Mouse (Mus musculus): Measurements from ENCODE around the gene Lyrm4. TPM values are rescaled to one million over a fixed set of nuclear protein-coding genes. Genes with fewer than 3 reads are reported as not detected.

Lyrm4 gene
- polyA plus RNA-seq, 1 experiment from 2014 or later = 24.5 TPM

DNA sequence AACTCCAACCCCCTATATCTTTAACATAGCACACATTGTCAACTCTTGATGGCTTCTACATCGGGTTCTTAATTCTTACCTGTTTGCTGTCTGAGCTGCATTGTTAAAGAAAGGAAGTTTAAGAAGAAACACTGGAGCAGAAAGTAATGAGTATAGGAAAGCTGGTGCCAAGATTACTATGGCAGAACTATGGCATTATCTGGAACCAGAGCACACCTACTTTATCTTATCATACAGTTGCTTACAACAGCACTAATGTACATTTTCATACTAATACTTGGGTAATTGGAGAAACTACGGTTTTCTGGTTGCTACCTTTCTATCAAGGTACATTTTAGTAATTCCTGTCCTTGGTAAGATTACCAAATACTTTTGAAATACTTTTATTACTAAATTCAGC, 29.9 kb downstream of the Lyrm4 start:
- H3K9ac ChIP-seq = no peak overlapping the region
- no peak overlapping the region for H3K4me3 ChIP-seq (replicated peaks)
- ATAC-seq (ENCODE audit: insufficient read depth, low FRiP score, low read depth) = no peak
- H3K9me3 ChIP-seq = no peaks in the 10 kb centered on the region
- H3K4me1 ChIP-seq = no peaks in the 10 kb centered on the region
- no peaks in the 10 kb centered on the region for H3K36me3 ChIP-seq
- H3K27ac ChIP-seq = no peak overlapping the region
- 80% methylated on average over 2 of the region's 2 CpGs for WGBS
- no peaks in the 10 kb centered on the region for H3K27me3 ChIP-seq (replicated peaks)
- H3K4me2 ChIP-seq = no peak overlapping the region

DNA sequence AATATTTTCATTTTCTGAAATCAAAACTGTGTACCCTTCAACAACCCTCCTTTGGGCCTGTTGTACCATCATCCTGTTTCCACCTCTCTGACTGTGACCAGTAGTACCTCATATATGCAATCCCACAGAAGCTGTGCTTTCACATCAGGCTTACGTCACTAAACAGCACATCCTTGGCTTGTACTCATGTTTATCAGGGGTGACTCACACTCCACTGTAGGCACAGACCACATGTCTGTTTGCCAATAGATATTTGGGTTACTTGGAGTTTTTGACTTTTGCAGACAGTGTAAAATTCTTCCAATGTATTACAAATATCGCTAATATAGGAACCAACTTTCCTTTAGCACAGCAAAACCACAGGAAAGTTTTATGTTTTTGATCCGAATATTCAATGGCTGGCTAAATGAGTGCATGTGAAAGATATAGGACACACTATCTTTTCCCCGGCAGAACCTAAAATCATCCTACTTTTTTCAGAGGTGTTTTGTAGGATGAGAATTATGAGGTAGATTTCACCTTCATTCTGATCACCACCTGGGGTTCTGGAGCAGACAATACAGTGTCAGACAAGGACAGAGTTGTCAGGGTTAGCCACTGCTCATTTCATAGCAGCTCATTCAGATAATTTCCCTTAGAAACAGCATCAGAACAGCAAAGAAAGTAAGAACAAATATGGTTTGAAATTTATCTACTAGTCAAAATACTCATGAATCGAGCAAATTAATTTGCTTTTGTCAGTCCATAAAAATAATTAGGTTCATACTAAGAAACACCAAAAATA, 30.5 kb downstream of the Lyrm4 start:
- no peaks in the 10 kb centered on the region for H3K4me1 ChIP-seq
- peak; percentile 93; the same call in 1 of the 2 replicates for ATAC-seq (ENCODE audit: insufficient read depth, low FRiP score, low read depth)
- H3K27me3 ChIP-seq (replicated peaks) = no peaks in the 10 kb centered on the region
- H3K9ac ChIP-seq = no peak overlapping the region
- H3K4me2 ChIP-seq = no peak overlapping the region
- 85% methylated on average over 5 of the region's 5 CpGs for WGBS
- no peak overlapping the region for H3K27ac ChIP-seq
- no peaks in the 10 kb centered on the region; the same call in 1 of the 2 replicates for H3K36me3 ChIP-seq
- no peak overlapping the region for H3K4me3 ChIP-seq (replicated peaks)
- no peaks in the 10 kb centered on the region for H3K9me3 ChIP-seq

DNA sequence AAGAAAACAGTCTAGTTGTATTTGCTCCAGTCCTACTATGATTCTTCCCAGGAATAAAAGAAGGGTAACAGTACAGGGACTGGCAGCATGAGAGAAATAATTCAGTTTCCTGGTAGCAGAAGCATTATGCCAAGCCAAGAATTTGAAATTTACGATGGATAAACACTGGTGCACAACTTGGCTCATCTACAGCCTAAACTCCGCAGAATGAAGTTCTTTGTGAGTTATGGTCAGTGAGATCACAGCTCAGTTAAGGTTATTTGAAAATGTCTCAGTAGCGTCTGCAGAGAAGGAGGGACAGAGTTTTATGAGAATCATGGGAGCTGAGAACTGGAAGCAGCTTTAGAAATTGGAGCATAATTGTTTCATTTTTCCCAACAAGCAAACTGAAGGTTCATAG, 31.4 kb downstream of the Lyrm4 start:
- no peak overlapping the region for H3K9ac ChIP-seq
- H3K4me1 ChIP-seq = no peaks in the 10 kb centered on the region
- no peaks in the 10 kb centered on the region; the same call in 1 of the 2 replicates for H3K36me3 ChIP-seq
- H3K4me2 ChIP-seq = no peak overlapping the region
- 54% methylated on average over 3 of the region's 3 CpGs for WGBS
- no peak overlapping the region for H3K27ac ChIP-seq
- no peak for ATAC-seq (ENCODE audit: insufficient read depth, low FRiP score, low read depth)
- no peaks in the 10 kb centered on the region for H3K27me3 ChIP-seq (replicated peaks)
- no peak overlapping the region for H3K4me3 ChIP-seq (replicated peaks)
- no peaks in the 10 kb centered on the region for H3K9me3 ChIP-seq

DNA sequence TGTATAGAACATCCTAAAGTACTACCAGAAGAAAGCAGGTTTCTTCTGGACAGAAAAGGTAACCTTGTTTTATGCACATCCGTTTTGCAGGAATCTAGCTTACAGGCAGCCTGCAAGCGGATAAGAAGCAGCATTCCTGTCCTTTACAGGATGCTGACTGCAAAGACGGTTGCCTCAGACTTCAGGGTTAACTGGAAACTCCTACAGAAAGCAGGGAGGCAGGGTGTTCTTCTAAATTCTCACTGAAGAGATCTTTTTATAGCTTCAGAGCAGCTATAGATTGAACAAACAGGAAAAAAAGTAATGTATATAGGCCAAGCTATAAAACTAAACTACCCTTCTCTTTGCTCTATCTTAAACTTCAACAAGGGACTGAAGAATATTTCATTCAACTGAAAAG, 32.6 kb downstream of the Lyrm4 start:
- Histone ChIP-seq H3K27me3 (replicated peaks) (no peaks in the 10 kb centered on the region), H3K9ac (no peak overlapping the region), H3K4me1 (no peaks in the 10 kb centered on the region), H3K4me2 (no peak overlapping the region), H3K4me3 (replicated peaks) (no peak overlapping the region), H3K36me3 (no peaks in the 10 kb centered on the region; the same call in 1 of the 2 replicates), H3K9me3 (no peaks in the 10 kb centered on the region), H3K27ac (no peak overlapping the region)
- 84% methylated on average over 3 of the region's 3 CpGs for WGBS
- no peak for ATAC-seq (ENCODE audit: insufficient read depth, low FRiP score, low read depth)

DNA sequence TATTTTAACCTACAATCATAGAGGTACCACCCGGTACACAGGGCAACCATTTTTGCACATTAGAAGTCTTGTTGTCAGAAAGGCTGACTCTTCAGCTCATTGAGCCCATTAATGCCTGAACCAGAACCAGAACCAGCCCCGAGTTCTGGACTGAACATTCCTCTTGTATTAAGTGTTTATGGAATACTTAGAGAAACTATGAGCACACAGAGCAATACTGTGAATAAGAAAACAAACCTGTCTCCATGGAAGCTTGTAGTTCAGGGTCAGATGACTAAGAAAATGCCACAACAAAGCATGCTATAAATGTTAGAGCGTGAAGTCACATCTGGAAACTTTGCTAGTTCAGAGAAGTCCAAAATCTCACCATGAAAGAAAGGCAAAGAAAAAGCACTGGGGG, 35.7 kb downstream of the Lyrm4 start:
- Histone ChIP-seq H3K4me3 (replicated peaks) (no peak overlapping the region), H3K9me3 (no peaks in the 10 kb centered on the region), H3K27me3 (replicated peaks) (no peaks in the 10 kb centered on the region), H3K36me3 (no peaks in the 10 kb centered on the region; the same call in 1 of the 2 replicates), H3K4me2 (no peak overlapping the region), H3K9ac (no peak overlapping the region), H3K27ac (no peak overlapping the region), H3K4me1 (no peaks in the 10 kb centered on the region)
- 91% methylated on average over 3 of the region's 3 CpGs for WGBS
- no peak for ATAC-seq (ENCODE audit: insufficient read depth, low FRiP score, low read depth)

DNA sequence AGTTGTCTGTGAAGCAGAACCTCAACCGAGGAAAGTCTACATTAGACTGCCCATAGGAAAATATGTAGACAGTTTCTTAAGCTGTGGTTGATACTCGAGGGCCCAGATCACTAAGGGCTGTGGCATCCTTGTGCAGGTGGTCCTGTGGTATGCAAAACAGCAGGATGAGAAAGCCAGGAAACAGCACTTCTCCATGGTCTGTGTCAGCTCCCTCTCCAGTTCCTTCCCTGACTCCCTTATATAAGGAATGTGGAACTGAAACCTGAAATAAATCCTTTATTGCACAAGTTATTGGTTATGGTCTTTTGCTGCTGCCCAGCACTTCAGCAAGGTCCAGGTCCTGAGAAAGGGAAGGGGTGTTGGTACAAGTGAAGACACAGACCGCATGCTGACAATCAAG, 42.8 kb downstream of the Lyrm4 start:
- H3K27ac ChIP-seq = no peak overlapping the region
- H3K4me3 ChIP-seq (replicated peaks) = no peak overlapping the region
- WGBS = 78% methylated on average over 3 of the region's 3 CpGs
- H3K36me3 ChIP-seq = no peaks in the 10 kb centered on the region
- no peak overlapping the region for H3K9ac ChIP-seq
- H3K27me3 ChIP-seq (replicated peaks) = no peaks in the 10 kb centered on the region
- no peak overlapping the region for H3K4me2 ChIP-seq
- H3K4me1 ChIP-seq = no peaks in the 10 kb centered on the region
- no peaks in the 10 kb centered on the region for H3K9me3 ChIP-seq
- ATAC-seq (ENCODE audit: insufficient read depth, low FRiP score, low read depth) = no peak

DNA sequence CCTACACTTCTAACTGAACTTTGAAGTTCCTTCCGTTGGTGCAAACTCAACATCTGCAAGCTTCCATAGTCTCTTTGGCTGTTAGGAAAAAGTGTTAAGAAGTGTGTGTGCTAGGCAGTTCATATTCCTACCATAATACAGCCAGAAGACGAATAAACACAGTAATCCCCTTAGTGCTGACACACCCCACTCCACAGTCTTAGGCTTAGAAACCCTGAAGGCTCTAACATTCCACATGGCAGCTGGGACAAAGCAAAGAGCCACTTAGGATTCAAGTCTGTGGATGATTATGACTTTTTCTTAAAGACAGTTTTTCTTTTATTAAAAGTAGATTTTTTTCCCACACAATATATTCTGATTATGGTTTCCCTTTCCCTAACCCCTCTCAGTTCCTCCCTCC, 50.6 kb downstream of the Lyrm4 start:
- 47% methylated on average over 2 of the region's 2 CpGs for WGBS
- H3K4me2 ChIP-seq = no peak overlapping the region
- no peak overlapping the region for H3K4me3 ChIP-seq (replicated peaks)
- H3K27ac ChIP-seq = no peak overlapping the region
- no peaks in the 10 kb centered on the region for H3K36me3 ChIP-seq
- no peaks in the 10 kb centered on the region for H3K9me3 ChIP-seq
- no peak for ATAC-seq (ENCODE audit: insufficient read depth, low FRiP score, low read depth)
- no peaks in the 10 kb centered on the region for H3K4me1 ChIP-seq
- no peak overlapping the region for H3K9ac ChIP-seq
- no peaks in the 10 kb centered on the region for H3K27me3 ChIP-seq (replicated peaks)

DNA sequence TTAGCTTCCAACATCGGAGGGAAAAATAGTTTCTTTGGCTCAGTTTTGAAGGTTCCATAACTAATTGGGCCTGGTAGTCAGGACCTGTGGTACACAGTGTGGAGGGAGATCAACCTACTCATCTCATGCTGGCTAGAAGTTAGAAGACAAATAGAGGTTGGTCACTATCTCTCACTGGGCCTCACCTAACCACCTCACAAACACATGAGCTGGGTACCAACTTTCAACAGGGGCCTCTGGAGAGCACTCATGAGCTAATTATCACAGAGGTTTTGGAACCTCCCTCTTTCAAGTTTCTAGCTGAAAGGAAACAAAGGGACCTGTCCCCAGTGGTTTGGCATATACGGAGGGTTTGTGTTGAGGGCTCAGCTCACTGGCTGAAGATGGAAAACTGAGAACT, 59.8 kb downstream of the Lyrm4 start:
- Histone ChIP-seq H3K27me3 (replicated peaks) (no peaks in the 10 kb centered on the region), H3K36me3 (no peaks in the 10 kb centered on the region), H3K27ac (no peak overlapping the region), H3K9ac (no peak overlapping the region), H3K9me3 (no peaks in the 10 kb centered on the region), H3K4me3 (replicated peaks) (no peak overlapping the region), H3K4me1 (no peaks in the 10 kb centered on the region), H3K4me2 (no peak overlapping the region)
- WGBS = 70% methylated on average over 2 of the region's 2 CpGs
- ATAC-seq (ENCODE audit: insufficient read depth, low FRiP score, low read depth) = peak; percentile 57; the same call in 1 of the 2 replicates

DNA sequence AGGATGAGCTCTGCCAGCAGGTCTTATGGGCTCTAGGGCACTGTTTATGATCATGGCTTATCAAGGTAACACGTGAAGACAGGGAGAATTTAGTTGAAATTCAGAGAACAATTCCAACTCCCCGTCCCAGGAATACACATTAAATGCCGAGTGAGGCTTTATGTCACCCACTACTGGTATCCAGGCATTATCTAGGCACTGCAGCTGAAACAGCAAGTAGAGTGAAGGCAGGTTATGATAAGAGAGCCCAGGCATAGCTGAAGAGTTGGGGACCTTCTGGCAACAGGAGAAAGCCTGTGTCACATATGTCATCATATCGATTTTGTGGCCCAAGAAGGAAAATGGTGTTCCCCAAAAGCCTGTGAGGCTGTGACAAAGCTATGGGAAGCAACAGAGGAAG, 60.4 kb downstream of the Lyrm4 start:
- Histone ChIP-seq H3K4me1 (no peaks in the 10 kb centered on the region), H3K36me3 (no peaks in the 10 kb centered on the region), H3K4me3 (replicated peaks) (no peak overlapping the region), H3K27me3 (replicated peaks) (no peaks in the 10 kb centered on the region), H3K27ac (no peak overlapping the region), H3K9ac (no peak overlapping the region), H3K9me3 (no peaks in the 10 kb centered on the region), H3K4me2 (no peak overlapping the region)
- peak; percentile 93; the same call in 1 of the 2 replicates for ATAC-seq (ENCODE audit: insufficient read depth, low FRiP score, low read depth)
- WGBS = 78% methylated on average over 4 of the region's 4 CpGs

DNA sequence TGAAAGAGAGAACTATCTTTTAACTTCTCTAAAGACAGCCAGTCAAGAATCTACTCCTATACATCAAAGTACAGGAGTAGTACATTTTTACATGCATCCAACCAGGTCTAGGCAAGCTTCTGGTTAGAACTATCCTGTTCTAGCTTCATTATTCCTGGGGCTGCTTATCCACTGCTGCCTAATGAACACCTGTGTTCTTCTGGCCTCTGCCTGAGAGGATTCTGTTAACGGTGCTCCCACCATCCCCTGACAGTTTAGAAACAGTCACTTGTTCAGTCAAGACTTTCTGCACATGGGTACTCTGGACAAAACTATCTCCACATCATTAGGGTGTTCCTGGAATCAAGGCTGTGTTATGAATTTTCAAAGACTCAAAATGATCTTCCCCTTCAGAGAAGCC, 60.8 kb downstream of the Lyrm4 start:
- no peaks in the 10 kb centered on the region for H3K9me3 ChIP-seq
- ATAC-seq (ENCODE audit: insufficient read depth, low FRiP score, low read depth) = no peak
- no peaks in the 10 kb centered on the region for H3K27me3 ChIP-seq (replicated peaks)
- H3K27ac ChIP-seq = no peak overlapping the region
- H3K4me1 ChIP-seq = no peaks in the 10 kb centered on the region
- no peak overlapping the region for H3K4me2 ChIP-seq
- 79% methylated on average over 1 of the region's 1 CpGs for WGBS
- no peak overlapping the region for H3K9ac ChIP-seq
- no peaks in the 10 kb centered on the region for H3K36me3 ChIP-seq
- H3K4me3 ChIP-seq (replicated peaks) = no peak overlapping the region

DNA sequence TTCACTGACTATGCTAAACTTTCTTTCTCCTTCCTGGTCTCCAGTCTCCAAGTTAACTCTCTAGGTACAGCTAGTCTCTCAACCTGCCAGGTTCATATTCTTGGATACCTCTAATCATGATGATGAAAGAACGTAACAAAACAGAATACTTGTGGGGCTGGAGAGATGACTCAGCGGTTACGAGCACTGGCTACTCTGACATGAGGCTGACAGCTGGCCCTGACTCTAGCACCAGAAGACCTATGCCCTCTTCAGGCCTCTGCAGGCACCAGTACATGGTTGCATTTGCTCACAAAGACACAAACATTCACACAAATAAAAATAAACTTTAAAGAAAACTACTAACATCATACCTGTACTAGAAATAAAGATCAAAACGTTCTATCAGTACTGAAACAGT, 81.8 kb downstream of the Lyrm4 start:
- ATAC-seq (ENCODE audit: insufficient read depth, low FRiP score, low read depth) = no peak
- Histone ChIP-seq H3K27ac (no peak overlapping the region), H3K9ac (no peak overlapping the region), H3K4me3 (replicated peaks) (no peak overlapping the region), H3K9me3 (no peaks in the 10 kb centered on the region), H3K4me1 (no peaks in the 10 kb centered on the region), H3K4me2 (no peak overlapping the region), H3K27me3 (replicated peaks) (no peaks in the 10 kb centered on the region), H3K36me3 (no peaks in the 10 kb centered on the region)
- 81% methylated on average over 4 of the region's 4 CpGs for WGBS

DNA sequence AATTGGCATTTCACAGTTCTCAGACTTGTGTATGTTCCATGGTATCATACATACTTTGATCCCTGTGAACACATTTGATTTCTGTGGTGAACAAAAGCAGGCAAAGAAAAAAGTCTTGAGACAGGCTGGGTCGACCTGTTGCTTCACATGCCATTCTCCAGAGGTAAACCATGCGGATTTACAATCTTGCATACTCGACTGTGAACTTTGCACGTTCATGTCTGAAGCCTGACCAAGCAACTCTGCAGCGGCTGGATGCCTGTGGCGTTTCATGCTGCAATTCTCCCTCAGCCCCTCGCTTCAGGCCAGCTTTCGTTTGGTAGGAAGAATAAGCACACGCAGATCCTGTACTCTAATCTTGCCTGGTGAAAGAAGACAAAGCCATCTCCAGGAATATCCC, 85.4 kb downstream of the Lyrm4 start:
- WGBS = 58% methylated on average over 9 of the region's 9 CpGs
- no peak for ATAC-seq (ENCODE audit: insufficient read depth, low FRiP score, low read depth)

More for the DNA sequence above, 85.4 kb downstream of the Lyrm4 start:
- Histone ChIP-seq H3K4me2 (no peak overlapping the region), H3K27me3 (replicated peaks) (no peaks in the 10 kb centered on the region), H3K4me1 (no peaks in the 10 kb centered on the region), H3K9me3 (no peaks in the 10 kb centered on the region), H3K4me3 (replicated peaks) (no peak overlapping the region), H3K36me3 (no peaks in the 10 kb centered on the region), H3K9ac (no peak overlapping the region), H3K27ac (no peak overlapping the region)
